Mouse (Mus musculus): ENCODE measurements around the gene Atp6v0b. TPM values are rescaled to one million over a fixed set of nuclear protein-coding genes. Genes with fewer than 3 reads are reported as not detected.

Atp6v0b gene
- polyA plus RNA-seq, 1 experiment from 2014 or later, result 601 TPM

DNA sequence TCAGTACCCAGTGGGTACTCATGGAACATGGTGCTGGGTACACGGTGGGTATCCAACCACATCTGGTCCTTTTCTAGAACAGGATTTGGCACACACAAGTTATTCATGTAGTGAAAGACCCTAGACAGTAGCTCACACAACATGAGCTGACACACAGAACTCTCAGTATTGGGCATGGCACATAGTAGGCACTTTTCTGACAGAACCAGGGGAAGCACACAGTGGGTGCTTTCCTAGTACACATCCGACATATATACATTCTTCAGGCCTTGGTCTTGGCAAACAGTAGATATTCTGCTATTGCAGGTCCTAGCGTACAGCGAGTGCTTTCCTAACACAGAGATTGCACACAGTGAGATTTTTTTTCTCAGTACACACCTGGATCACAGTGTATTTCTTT lies 40.9 kb downstream of the Atp6v0b start:
- 0 out of 2 replicates have a peak overlapping the region, but pooled peaks have one; percentile 5 for H3K27ac ChIP-seq (replicated peaks)
- no peaks in the 10 kb centered on the region for H3K9me3 ChIP-seq
- no peak for ATAC-seq (ENCODE audit: low FRiP score, low read depth)
- H3K4me2 ChIP-seq, result no peak overlapping the region
- H3K4me1 ChIP-seq (replicated peaks), result peaks cover 22% of the 10 kb centered on the region
- H3K4me3 ChIP-seq, result no peak overlapping the region
- WGBS, result 98% methylated on average over 4 of the region's 4 CpGs
- no peak overlapping the region for H3K9ac ChIP-seq
- H3K36me3 ChIP-seq, result no peaks in the 10 kb centered on the region
- no peaks in the 10 kb centered on the region for H3K27me3 ChIP-seq

DNA sequence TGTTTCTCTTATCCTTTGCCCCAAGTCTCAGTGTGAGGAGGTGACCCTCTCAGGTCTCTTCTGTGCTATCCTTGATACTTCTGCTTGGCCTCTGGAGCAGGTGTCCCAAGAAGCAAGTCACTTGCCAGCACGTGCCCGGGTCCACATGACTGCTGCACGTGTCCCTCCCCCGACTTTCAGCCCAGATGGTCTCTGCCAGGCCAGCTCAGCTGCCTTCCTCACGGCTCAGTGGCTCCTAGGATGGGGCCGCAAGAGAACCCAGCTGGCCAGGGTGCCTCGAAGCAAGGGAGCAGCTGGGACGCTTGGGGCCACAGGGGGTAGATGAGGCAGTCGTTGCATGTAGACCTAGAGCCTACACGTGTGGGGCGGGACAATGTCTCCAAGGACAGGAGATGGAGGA lies 41.8 kb downstream of the Atp6v0b start:
- no peaks in the 10 kb centered on the region for H3K36me3 ChIP-seq
- H3K4me2 ChIP-seq, result no peak overlapping the region
- 51% methylated on average over 11 of the region's 11 CpGs for WGBS
- H3K4me1 ChIP-seq (replicated peaks), result peaks cover 22% of the 10 kb centered on the region
- no peak overlapping the region for H3K9ac ChIP-seq
- H3K9me3 ChIP-seq, result no peaks in the 10 kb centered on the region
- H3K27ac ChIP-seq (replicated peaks), result no peak overlapping the region
- H3K4me3 ChIP-seq, result no peak overlapping the region
- ATAC-seq (ENCODE audit: low FRiP score, low read depth), result no peak
- no peaks in the 10 kb centered on the region for H3K27me3 ChIP-seq

DNA sequence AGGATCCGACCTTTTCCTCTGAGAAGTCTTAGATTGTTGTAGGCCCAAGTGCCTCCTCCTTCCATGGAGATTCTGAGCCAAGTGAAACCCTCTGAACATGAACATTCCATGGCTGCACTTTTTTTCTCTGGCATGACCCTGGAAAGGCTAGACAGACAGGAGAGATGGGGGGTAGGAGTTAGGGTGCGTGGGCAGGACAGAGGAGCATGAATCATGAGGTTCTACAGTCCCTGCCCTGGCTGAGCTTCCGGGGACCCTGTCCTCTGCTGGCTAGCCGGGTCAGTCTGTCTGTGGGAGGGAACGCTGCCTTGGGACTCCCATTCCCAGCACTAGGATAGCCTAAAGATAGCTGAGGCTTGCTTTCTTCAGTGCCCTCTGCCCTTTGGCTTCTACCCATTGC lies 42.7 kb downstream of the Atp6v0b start:
- no peaks in the 10 kb centered on the region for H3K36me3 ChIP-seq
- no peak for ATAC-seq (ENCODE audit: low FRiP score, low read depth)
- H3K27me3 ChIP-seq, result no peaks in the 10 kb centered on the region
- H3K27ac ChIP-seq (replicated peaks), result no peak overlapping the region
- H3K9me3 ChIP-seq, result no peaks in the 10 kb centered on the region
- H3K9ac ChIP-seq, result no peak overlapping the region
- no peak overlapping the region for H3K4me3 ChIP-seq
- H3K4me2 ChIP-seq, result no peak overlapping the region
- 90% methylated on average over 5 of the region's 5 CpGs for WGBS
- peaks cover 14% of the 10 kb centered on the region for H3K4me1 ChIP-seq (replicated peaks)

DNA sequence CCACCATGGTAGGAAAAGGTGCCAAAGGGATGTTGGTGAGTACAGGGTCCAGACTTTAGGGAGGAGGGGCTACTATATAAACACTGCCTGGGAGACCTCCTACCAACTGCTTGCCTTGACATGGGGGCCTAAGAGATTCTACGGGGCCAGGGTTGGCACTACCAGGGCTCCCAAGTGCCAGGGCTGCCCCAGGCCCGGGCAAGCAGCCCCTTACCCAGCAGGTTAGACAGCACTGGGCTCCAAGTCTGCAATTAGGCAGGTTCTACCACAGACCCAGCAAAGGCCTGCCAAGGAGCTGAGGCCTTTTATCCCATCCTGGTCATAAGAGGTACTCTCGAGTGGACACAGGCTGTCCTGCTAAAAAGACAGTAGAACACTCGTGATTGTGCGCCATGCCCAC lies 44.0 kb downstream of the Atp6v0b start:
- no peak overlapping the region for H3K9ac ChIP-seq
- H3K4me1 ChIP-seq (replicated peaks), result peaks cover 8% of the 10 kb centered on the region
- no peaks in the 10 kb centered on the region for H3K36me3 ChIP-seq
- WGBS, result 89% methylated on average over 5 of the region's 5 CpGs
- no peak overlapping the region for H3K4me2 ChIP-seq
- no peak overlapping the region for H3K4me3 ChIP-seq
- H3K9me3 ChIP-seq, result no peaks in the 10 kb centered on the region
- no peak overlapping the region for H3K27ac ChIP-seq (replicated peaks)
- no peaks in the 10 kb centered on the region for H3K27me3 ChIP-seq
- ATAC-seq (ENCODE audit: low FRiP score, low read depth), result no peak

DNA sequence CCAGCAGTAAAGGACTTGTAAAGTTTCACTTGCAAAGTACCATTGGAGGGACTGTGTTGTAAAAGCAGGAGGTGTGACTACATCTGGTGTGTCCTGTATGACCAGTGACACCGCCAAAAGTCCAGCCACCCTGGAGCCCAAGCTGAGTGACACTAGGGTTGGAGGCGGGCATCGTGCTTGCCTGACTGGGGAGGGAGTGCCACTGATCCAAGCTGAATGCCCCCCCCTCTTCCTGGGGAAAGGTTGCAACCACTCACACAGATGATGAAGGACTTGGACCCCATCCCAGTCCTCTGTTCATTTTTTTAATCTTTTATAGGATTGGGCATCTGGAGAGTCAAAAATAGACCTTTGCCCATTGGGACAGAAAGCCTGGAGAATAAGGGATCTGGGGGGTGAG lies 45.6 kb downstream of the Atp6v0b start:
- Histone ChIP-seq H3K9ac (no peak overlapping the region), H3K4me1 (replicated peaks) (peaks cover 5% of the 10 kb centered on the region), H3K9me3 (no peaks in the 10 kb centered on the region), H3K27me3 (no peaks in the 10 kb centered on the region), H3K4me2 (no peak overlapping the region), H3K36me3 (no peaks in the 10 kb centered on the region), H3K27ac (replicated peaks) (no peak overlapping the region), H3K4me3 (no peak overlapping the region)
- no peak for ATAC-seq (ENCODE audit: low FRiP score, low read depth)
- 88% methylated on average over 3 of the region's 3 CpGs for WGBS

DNA sequence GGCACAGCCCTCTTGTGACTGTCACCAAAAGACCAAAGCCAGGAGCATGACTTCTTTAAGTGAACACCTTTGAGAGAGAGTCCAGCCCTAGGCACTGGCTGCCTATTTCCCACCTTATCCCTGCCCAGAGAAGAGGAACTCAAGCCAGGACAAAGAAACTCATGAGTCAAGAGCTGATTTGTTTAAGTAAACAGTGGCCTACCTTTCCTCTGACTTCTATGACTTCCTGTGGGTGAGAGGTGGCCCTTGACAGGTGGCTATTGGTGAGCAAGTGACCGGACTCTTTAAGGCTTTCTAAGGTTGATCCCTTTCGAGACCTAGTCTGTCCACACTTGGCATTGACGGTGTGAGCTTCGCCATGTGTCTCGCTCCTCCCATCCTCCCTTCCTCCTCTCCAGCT lies 46.3 kb downstream of the Atp6v0b start:
- no peak overlapping the region for H3K9ac ChIP-seq
- no peak overlapping the region for H3K27ac ChIP-seq (replicated peaks)
- no peak for ATAC-seq (ENCODE audit: low FRiP score, low read depth)
- no peak overlapping the region for H3K4me3 ChIP-seq
- H3K36me3 ChIP-seq, result no peaks in the 10 kb centered on the region
- no peaks in the 10 kb centered on the region for H3K27me3 ChIP-seq
- H3K4me1 ChIP-seq (replicated peaks), result peaks cover 4% of the 10 kb centered on the region
- H3K9me3 ChIP-seq, result no peaks in the 10 kb centered on the region
- 92% methylated on average over 5 of the region's 5 CpGs for WGBS
- H3K4me2 ChIP-seq, result no peak overlapping the region

DNA sequence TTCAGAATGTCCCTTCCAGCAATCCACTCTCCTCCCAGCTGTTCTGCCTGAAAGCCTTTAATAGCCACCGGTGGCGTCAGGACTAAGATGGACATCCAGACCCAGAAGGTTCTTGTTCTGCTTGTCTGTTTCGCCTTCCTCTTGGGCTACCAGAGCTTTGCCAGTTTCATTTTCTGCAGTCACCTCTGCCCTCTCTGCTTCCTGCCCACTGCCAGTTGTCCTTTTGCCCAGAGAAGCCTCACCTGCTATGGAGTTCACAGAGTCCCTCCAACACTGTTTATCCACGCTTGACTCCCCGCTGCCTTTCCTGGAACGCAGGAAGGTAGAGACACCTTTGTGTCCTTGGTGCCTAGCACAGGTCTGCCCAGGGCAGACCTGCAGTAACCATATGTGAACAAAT lies 47.8 kb downstream of the Atp6v0b start:
- no peak overlapping the region for H3K4me2 ChIP-seq

DNA sequence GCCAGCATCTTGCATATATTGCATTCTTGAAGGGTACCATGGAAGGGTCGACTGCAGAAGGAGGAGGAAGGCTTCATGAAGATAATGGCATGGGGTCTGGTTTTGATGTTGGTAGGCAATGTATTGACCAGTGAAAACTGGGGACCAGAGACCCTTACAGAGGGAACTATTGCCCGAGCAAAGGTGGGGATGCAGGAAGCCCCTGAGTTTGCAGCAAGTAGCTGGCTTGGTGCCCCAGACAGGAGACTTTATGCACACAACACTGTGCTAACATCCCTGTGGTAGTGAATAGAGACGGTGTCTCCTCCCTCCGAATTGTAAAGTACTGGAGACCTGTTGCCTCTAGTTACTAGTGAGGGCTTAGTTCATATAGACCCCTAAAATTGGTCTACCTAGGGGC lies 49.9 kb downstream of the Atp6v0b start:
- H3K9ac ChIP-seq, result no peak overlapping the region
- no peak for ATAC-seq (ENCODE audit: low FRiP score, low read depth)
- no peak overlapping the region for H3K27ac ChIP-seq (replicated peaks)
- no peaks in the 10 kb centered on the region for H3K9me3 ChIP-seq
- no peaks in the 10 kb centered on the region for H3K36me3 ChIP-seq
- H3K4me3 ChIP-seq, result no peak overlapping the region
- 66% methylated on average over 4 of the region's 4 CpGs for WGBS
- peaks cover 15% of the 10 kb centered on the region for H3K4me1 ChIP-seq (replicated peaks)
- peak overlapping the region; percentile 85; the same call in 1 of the 2 replicates for H3K4me2 ChIP-seq
- no peaks in the 10 kb centered on the region for H3K27me3 ChIP-seq

More for the DNA sequence above, 47.8 kb downstream of the Atp6v0b start:
- WGBS, result 79% methylated on average over 6 of the region's 6 CpGs
- H3K27ac ChIP-seq (replicated peaks), result no peak overlapping the region
- no peaks in the 10 kb centered on the region for H3K36me3 ChIP-seq
- ATAC-seq (ENCODE audit: low FRiP score, low read depth), result no peak
- H3K27me3 ChIP-seq, result no peaks in the 10 kb centered on the region
- H3K4me3 ChIP-seq, result no peak overlapping the region
- no peak overlapping the region for H3K9ac ChIP-seq
- H3K4me1 ChIP-seq (replicated peaks), result peaks cover 11% of the 10 kb centered on the region
- H3K9me3 ChIP-seq, result no peaks in the 10 kb centered on the region

DNA sequence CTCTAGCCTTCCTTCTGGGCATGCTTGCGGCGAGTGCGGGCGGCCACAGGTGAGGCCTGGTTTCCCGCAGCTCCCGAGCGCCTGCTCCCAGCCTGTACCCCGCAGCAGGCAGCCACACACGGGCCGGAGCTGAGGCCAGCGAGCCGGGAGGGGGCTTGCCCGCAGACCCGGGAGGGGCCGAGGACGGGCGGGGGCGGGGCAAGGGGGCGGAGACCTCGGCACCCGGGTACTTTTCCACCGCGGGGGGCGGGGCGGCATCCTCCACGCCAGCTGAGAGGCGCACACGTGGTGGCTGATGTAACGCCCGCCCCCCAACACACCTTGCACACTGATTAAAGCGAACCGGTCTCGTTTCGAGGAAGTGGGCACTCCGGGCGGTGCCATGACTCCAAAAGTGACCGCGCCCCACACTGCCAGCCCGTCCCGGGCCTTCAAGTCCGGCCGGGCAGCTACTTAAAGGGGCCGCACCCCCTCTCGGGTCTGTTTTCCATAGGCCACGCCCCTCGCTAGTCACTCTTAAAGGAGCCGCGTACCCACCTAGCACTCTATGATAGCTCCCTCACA lies 50.8 kb downstream of the Atp6v0b start:
- Histone ChIP-seq H3K9me3 (no peaks in the 10 kb centered on the region), H3K4me1 (replicated peaks) (peaks cover 15% of the 10 kb centered on the region), H3K27ac (replicated peaks) (peak overlapping the region; percentile 91), H3K4me3 (peak overlapping the region; percentile 73), H3K9ac (peak overlapping the region; percentile 80), H3K4me2 (peak overlapping the region; percentile 85), H3K36me3 (no peaks in the 10 kb centered on the region), H3K27me3 (no peaks in the 10 kb centered on the region)
- peak; percentile 92 for ATAC-seq (ENCODE audit: low FRiP score, low read depth)
- under 1% methylated on average over 34 of the region's 48 CpGs for WGBS

DNA sequence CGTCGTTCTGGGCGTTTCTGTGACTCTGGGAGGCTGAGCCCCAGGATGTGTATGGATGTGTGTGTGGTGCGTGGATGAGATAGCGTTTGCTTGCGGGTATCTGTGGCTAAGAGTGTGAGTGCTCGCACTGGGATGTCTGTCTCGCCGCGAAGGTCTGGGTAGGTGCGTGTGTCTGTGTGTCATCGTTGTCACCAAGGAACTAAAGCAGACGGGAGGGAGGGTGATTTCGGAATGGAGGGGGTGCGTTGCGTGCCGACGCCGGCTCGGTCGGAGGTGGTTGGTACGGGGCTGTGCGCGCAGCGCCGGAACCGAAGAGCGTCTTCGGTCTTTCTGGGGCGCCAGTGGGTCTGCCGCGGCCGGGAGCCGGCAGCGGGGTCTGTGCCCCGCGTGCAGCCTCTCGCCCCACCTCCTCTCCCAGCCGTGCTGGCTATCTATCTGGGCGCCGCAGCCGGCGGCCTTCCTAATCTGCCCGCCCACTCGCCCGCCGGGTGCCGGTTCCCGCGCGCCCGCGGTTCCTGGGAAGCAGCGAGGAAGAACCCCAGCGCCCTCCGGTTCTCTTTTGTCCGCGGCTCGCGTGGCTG lies 51.5 kb downstream of the Atp6v0b start:
- peak; percentile 33 for ATAC-seq (ENCODE audit: low FRiP score, low read depth)
- peaks cover 15% of the 10 kb centered on the region for H3K4me1 ChIP-seq (replicated peaks)
- peak overlapping the region; percentile 73 for H3K4me3 ChIP-seq
- H3K27ac ChIP-seq (replicated peaks), result peak overlapping the region; percentile 91
- H3K36me3 ChIP-seq, result no peaks in the 10 kb centered on the region
- no peaks in the 10 kb centered on the region for H3K9me3 ChIP-seq
- WGBS, result under 1% methylated on average over 57 of the region's 60 CpGs
- H3K9ac ChIP-seq, result peak overlapping the region; percentile 80
- no peaks in the 10 kb centered on the region for H3K27me3 ChIP-seq
- peak overlapping the region; percentile 85 for H3K4me2 ChIP-seq

DNA sequence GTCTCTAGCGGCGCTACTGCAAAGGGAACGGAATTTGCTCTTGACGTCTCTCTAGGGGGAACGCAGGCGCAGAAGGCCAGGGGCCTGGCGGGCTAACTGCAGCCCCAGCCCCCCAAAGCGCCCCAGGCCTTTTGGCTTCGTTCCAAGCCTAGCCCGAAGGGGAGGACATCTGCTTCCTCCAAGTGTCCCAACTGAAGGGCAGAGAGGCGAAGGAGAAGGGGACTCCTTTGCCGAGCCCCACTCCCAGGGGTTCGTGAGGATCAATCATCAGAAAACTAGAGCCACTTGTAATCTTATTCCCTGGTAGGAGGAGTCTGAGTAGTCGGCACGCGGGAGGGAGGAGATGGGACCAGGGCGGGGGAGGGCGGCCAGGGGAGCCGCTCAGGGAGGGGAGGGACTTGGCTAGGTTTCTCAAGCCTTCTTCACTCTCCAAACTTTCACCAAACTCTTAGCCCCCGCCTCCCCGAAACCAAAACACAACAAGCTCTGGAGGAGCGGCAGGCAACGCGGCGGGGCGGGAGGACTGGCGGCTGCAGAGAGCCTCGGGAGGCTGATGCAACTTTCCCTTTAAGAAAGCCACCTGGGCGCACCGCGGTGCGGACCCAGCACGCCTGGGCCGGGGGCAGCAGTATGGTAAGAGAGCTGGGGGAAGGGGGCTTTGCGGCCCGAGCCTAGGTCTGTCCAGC lies 52.1 kb downstream of the Atp6v0b start:
- under 1% methylated on average over 34 of the region's 36 CpGs for WGBS
- Histone ChIP-seq H3K9ac (peak overlapping the region; percentile 80), H3K4me1 (replicated peaks) (peaks cover 17% of the 10 kb centered on the region), H3K4me3 (peak overlapping the region; percentile 73), H3K27ac (replicated peaks) (peak overlapping the region; percentile 91), H3K4me2 (peak overlapping the region; percentile 85), H3K27me3 (no peaks in the 10 kb centered on the region), H3K9me3 (no peaks in the 10 kb centered on the region), H3K36me3 (no peaks in the 10 kb centered on the region)
- peak; percentile 47 for ATAC-seq (ENCODE audit: low FRiP score, low read depth)

DNA sequence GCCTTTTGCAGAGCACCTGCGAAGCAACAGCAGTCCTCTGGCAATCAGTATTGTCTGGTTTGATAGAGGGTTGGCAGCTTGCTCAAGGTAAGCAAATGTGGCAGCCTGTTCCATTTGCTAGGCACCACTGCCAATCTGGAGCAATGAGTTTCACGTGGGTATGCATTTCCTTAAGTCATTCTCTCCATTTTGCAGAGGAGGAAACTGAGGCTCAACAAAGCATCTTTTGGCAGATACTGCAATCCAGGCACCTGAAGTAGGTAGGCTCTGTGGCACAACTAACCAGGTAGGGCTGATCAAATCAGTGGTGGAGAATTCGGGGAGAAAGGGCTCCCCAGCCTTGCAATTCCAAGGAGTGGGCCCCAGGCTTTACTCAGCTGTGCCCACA lies 52.7 kb downstream of the Atp6v0b start, which contains the start of gene Slc6a9:
Slc6a9 (plus strand) TSS at position 50 of the 388 bp plus-strand sequence.
- WGBS, result 28% methylated on average over 3 of the region's 3 CpGs

More for the DNA sequence above, 52.7 kb downstream of the Atp6v0b start, which contains the start of gene Slc6a9:
- Histone ChIP-seq H3K36me3 (no peaks in the 10 kb centered on the region), H3K4me3 (peak within 1 kb of the TSS; percentile 73), H3K4me1 (replicated peaks) (peaks cover 21% of the 10 kb centered on the region), H3K27ac (replicated peaks) (peak within 1 kb of the TSS; percentile 91), H3K27me3 (no peaks in the 10 kb centered on the region), H3K9me3 (no peaks in the 10 kb centered on the region), H3K4me2 (peak within 1 kb of the TSS; percentile 85), H3K9ac (peak within 1 kb of the TSS; percentile 80)
- no peak for ATAC-seq (ENCODE audit: low FRiP score, low read depth)
